Comparison of ENCODE assay signal across 8 mouse cellular contexts in genomic region chr10:126979121-126979635, GRCm38 (mm10). TPM values are rescaled to one million over a fixed set of nuclear protein-coding genes. Genes with fewer than 3 reads are reported as not detected.
DNase-seq lines count a peak whose midpoint lies in the region; ATAC-seq and TF ChIP-seq lines count a peak whose summit lies in the region.

No protein-coding gene starts in this region.

- H3K4me1 ChIP-seq in bone marrow, adult 2 months (ENCODE audit: control insufficient read depth, insufficient read depth, low read length), result peaks cover 5% of the 10 kb centered on the region
- peaks cover 44% of the 10 kb centered on the region for H3K4me1 ChIP-seq in hindbrain, embryonic 16.5 days (ENCODE audit: control insufficient read depth, insufficient read depth, low read depth, low read length)
- H3K4me1 ChIP-seq in liver, embryonic 13.5 days (replicated peaks), result peaks cover 58% of the 10 kb centered on the region
- H3K4me1 ChIP-seq in neural tube, embryonic 13.5 days (replicated peaks), result peaks cover 53% of the 10 kb centered on the region

- ATAC-seq in hindbrain, embryonic 16.5 days, result peak; percentile 15
- ATAC-seq in liver, embryonic 13.5 days (ENCODE audit: low read depth), result peak; percentile 17
- peak; percentile 17 for ATAC-seq in neural tube, embryonic 13.5 days (ENCODE audit: low read depth)

- WGBS in bone marrow, adult 2 months, result under 1% methylated on average over 57 of the region's 62 CpGs
- 0% methylated on average over 32 of the region's 62 CpGs for WGBS in hindbrain, embryonic 16.5 days
- 2% methylated on average over 39 of the region's 62 CpGs for WGBS in liver, embryonic 13.5 days (ENCODE audit: insufficient replicate concordance)
- 0% methylated on average over 45 of the region's 62 CpGs for WGBS in neural tube, embryonic 13.5 days

- H3K4me3 ChIP-seq in bone marrow, adult 2 months (replicated peaks; ENCODE audit: control insufficient read depth, low read depth, low read length), result peak overlapping the region; percentile 75
- H3K4me3 ChIP-seq in hindbrain, embryonic 16.5 days (ENCODE audit: low read length), result peak overlapping the region; percentile 71
- H3K4me3 ChIP-seq in liver, embryonic 13.5 days (replicated peaks), result peak overlapping the region; percentile 92
- peak overlapping the region; percentile 95 for H3K4me3 ChIP-seq in neural tube, embryonic 13.5 days

- peak overlapping the region; percentile 90 for H3K4me2 ChIP-seq in hindbrain, embryonic 16.5 days (ENCODE audit: low read length)
- peak overlapping the region; percentile 86 for H3K4me2 ChIP-seq in liver, embryonic 13.5 days
- peak overlapping the region; percentile 69 for H3K4me2 ChIP-seq in neural tube, embryonic 13.5 days

- TF ChIP-seq CTCF in bone marrow, adult 2 months (IDR thresholded peaks at IDR 0.05; ENCODE audit: control insufficient read depth, insufficient read depth, low read length), result no peak

- peak; percentile 20; the same call in 1 of the 2 replicates for TF ChIP-seq POLR2A in bone marrow, adult 2 months (IDR thresholded peaks at IDR 0.05; ENCODE audit: borderline replicate concordance, control insufficient read depth, low read depth, low read length)

- no peaks in the 10 kb centered on the region for H3K27me3 ChIP-seq in hindbrain, embryonic 16.5 days (replicated peaks; ENCODE audit: control insufficient read depth, insufficient read depth, low read length)
- peaks cover 15% of the 10 kb centered on the region for H3K27me3 ChIP-seq in liver, embryonic 13.5 days
- H3K27me3 ChIP-seq in neural tube, embryonic 13.5 days, result peaks cover 13% of the 10 kb centered on the region

- peak overlapping the region; percentile 73 for H3K9ac ChIP-seq in hindbrain, embryonic 16.5 days (ENCODE audit: low read depth, low read length)
- peak overlapping the region; percentile 91 for H3K9ac ChIP-seq in liver, embryonic 13.5 days
- H3K9ac ChIP-seq in neural tube, embryonic 13.5 days, result peak overlapping the region; percentile 98

- H3K27ac ChIP-seq in bone marrow, adult 2 months (ENCODE audit: control insufficient read depth, insufficient read depth, low read depth, low read length, poor library complexity), result peak overlapping the region; percentile 81
- peak overlapping the region; percentile 100 for H3K27ac ChIP-seq in hindbrain, embryonic 16.5 days (ENCODE audit: low read depth, low read length)
- peak overlapping the region; percentile 87 for H3K27ac ChIP-seq in liver, embryonic 13.5 days
- peak overlapping the region; percentile 100 for H3K27ac ChIP-seq in neural tube, embryonic 13.5 days (replicated peaks)

- H3K9me3 ChIP-seq in hindbrain, embryonic 16.5 days (ENCODE audit: control insufficient read depth, low read length), result no peaks in the 10 kb centered on the region
- H3K9me3 ChIP-seq in liver, embryonic 13.5 days (replicated peaks), result no peaks in the 10 kb centered on the region
- H3K9me3 ChIP-seq in neural tube, embryonic 13.5 days, result no peaks in the 10 kb centered on the region

- peak; percentile 50 to 53 for DNase-seq in layer of hippocampus, postnatal 36 days
- no peak for DNase-seq in layer of hippocampus, postnatal 14 days (ENCODE audit: low spot score in 2 of 2)
- peak; percentile 71 for DNase-seq in gastrocnemius, adult 18-20 months (ENCODE audit: low spot score)
- peak; percentile 49 for DNase-seq in liver, embryonic 13.5 days
- peak; percentile 74 for DNase-seq in thymus, postnatal 4 days

- no peaks in the 10 kb centered on the region for H3K36me3 ChIP-seq in hindbrain, embryonic 16.5 days (ENCODE audit: control insufficient read depth, insufficient read depth, low read length)
- H3K36me3 ChIP-seq in liver, embryonic 13.5 days, result 0 out of 2 replicates have a peak, but pooled peaks cover 2% of the 10 kb centered on the region
- H3K36me3 ChIP-seq in neural tube, embryonic 13.5 days, result no peaks in the 10 kb centered on the region

RNA-seq across cellular contexts. Expression of gene Ctdsp2, which starts 0.7 kb away (rescaled TPM):
- 100 to 1,000 TPM; 103 to 114 TPM for total RNA-seq in layer of hippocampus, postnatal 36 days (2021)
- 10 to 100 TPM; 90.7 to 93.6 TPM for total RNA-seq in layer of hippocampus, postnatal 14 days (2021)
- polyA plus RNA-seq in bone marrow, adult 2 months (2011; ENCODE audit: insufficient read depth, insufficient read length, low replicate concordance, missing spikeins), result 31.5 and 43.9 TPM in 2 replicates
- 100 to 1,000 TPM in 1 of 2 experiments, 10 to 100 TPM in 1; 84.5 to 110 TPM for total RNA-seq in gastrocnemius, adult 18-20 months (2021)
- 13.7 and 18.1 TPM in 2 replicates for polyA plus RNA-seq in hindbrain, embryonic 16.5 days (2015; fragmentation: Nextera tagmentation; extraction: Ambion mirVana)
- polyA plus RNA-seq in liver, embryonic 13.5 days (2015; fragmentation: Nextera tagmentation; extraction: Ambion mirVana), result 9.9 and 10.8 TPM in 2 replicates
- 21.9 and 26.9 TPM in 2 replicates for polyA plus RNA-seq in neural tube, embryonic 13.5 days (2015; fragmentation: Nextera tagmentation; extraction: Ambion mirVana)

RNA-seq across cellular contexts. Expression of gene Avil, which starts 21.3 kb away (rescaled TPM):
- total RNA-seq in layer of hippocampus, postnatal 36 days (2021), result under 1 TPM; 0.35 to 0.40 TPM
- total RNA-seq in layer of hippocampus, postnatal 14 days (2021), result under 1 TPM; 0.48 to 0.62 TPM
- not detected in 2 replicates for polyA plus RNA-seq in bone marrow, adult 2 months (2011; ENCODE audit: insufficient read depth, insufficient read length, low replicate concordance, missing spikeins)
- total RNA-seq in gastrocnemius, adult 18-20 months (2021), result 1 to 10 TPM; 2.9 to 3.6 TPM
- 3.7 and 7.0 TPM in 2 replicates for polyA plus RNA-seq in hindbrain, embryonic 16.5 days (2015; fragmentation: Nextera tagmentation; extraction: Ambion mirVana)
- 0.08 and 0.12 TPM in 2 replicates for polyA plus RNA-seq in liver, embryonic 13.5 days (2015; fragmentation: Nextera tagmentation; extraction: Ambion mirVana)
- 23.0 and 36.0 TPM in 2 replicates for polyA plus RNA-seq in neural tube, embryonic 13.5 days (2015; fragmentation: Nextera tagmentation; extraction: Ambion mirVana)

RNA-seq across cellular contexts. Expression of gene Tsfm, which starts 51.5 kb away (rescaled TPM):
- total RNA-seq in layer of hippocampus, postnatal 36 days (2021), result 10 to 100 TPM; 25.8 to 28.0 TPM
- total RNA-seq in layer of hippocampus, postnatal 14 days (2021), result 10 to 100 TPM; 27.4 to 31.9 TPM
- polyA plus RNA-seq in bone marrow, adult 2 months (2011; ENCODE audit: insufficient read depth, insufficient read length, low replicate concordance, missing spikeins), result 9.7 and 23.6 TPM in 2 replicates
- 10 to 100 TPM; 20.4 to 22.4 TPM for total RNA-seq in gastrocnemius, adult 18-20 months (2021)
- 63.7 and 67.7 TPM in 2 replicates for polyA plus RNA-seq in hindbrain, embryonic 16.5 days (2015; fragmentation: Nextera tagmentation; extraction: Ambion mirVana)
- polyA plus RNA-seq in liver, embryonic 13.5 days (2015; fragmentation: Nextera tagmentation; extraction: Ambion mirVana), result 65.7 and 75.6 TPM in 2 replicates
- polyA plus RNA-seq in neural tube, embryonic 13.5 days (2015; fragmentation: Nextera tagmentation; extraction: Ambion mirVana), result 53.3 and 65.1 TPM in 2 replicates

Comparison
In these comparisons a context has a peak if more than half of its experiments do, and no peak if none do; other contexts are left out.
1. DNase-seq: peak in layer of hippocampus, postnatal 36 days (2 of 2), gastrocnemius, adult 18-20 months (single experiment), liver, embryonic 13.5 days (single experiment) and thymus, postnatal 4 days (single experiment); none in layer of hippocampus, postnatal 14 days (0 of 2).
2. Peak in every context shown above with its lines, with median percentiles within 50 percentile points of each other: H3K27ac ChIP-seq, H3K4me3 ChIP-seq, ATAC-seq, H3K4me2 ChIP-seq and H3K9ac ChIP-seq.